Mouse (Mus musculus) bone marrow, adult 2 months (tissue): ENCODE data around the gene Ilf2.

ENCODE experiments used
- CTCF ChIP-seq: fragments of 200-500 bp; IDR thresholded peaks from 2 replicates; pipeline ENCODE4 v1.5.1; 2011; ENCODE audit warnings: low read length, control low read depth; ENCODE audit not compliant: control insufficient read depth, insufficient read depth
- POLR2A ChIP-seq: fragments of 200-500 bp; IDR thresholded peaks from 2 replicates; pipeline ENCODE4 v1.6.1; 2011; ENCODE audit warnings: low read depth, mild to moderate bottlenecking, control low read depth, low read length, borderline replicate concordance; ENCODE audit not compliant: control insufficient read depth

DNA sequence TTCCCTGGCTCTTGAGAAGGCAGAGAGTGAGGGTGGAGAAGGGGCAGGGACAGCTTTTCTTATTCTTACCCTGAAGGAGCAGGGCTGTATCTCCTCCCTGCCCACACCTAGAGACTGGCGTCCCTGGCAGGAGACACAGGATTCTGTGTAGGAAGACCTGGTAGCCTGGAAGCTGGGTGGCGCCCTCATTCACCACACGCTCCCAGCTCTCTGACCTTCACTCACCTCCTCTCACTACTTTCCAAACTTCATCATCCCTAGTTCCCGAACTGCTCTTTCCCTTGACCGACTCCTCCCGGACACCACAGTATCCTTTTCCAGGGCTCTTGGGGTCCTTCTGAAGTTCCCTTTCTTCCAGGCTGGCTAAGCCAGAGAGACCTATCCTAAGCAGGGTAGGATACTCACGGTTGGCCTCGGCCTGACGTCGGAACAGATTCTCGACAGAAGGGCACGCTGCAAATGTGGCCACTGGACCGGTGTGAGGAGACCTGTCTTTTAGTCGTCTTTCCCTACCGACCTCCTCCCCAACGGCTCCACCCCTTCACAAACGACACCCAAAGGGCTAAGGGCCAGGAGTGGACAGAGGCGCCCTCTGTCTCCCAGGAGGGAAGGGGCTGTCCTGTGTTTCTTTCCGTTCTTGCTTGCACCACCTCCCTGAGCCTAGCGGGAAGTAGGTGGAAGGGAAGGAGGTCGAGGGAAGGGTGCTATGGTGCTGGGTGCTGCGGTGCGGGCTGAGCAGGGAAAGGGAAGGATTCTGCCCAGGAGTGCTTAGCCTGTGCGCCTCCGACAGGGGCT lies 38.1 kb downstream of the Ilf2 start, which contains the start of the genes S100a1 and S100a13:
- TF ChIP-seq POLR2A: peak; percentile 40; the same call in 1 of the 2 replicates
- TF ChIP-seq CTCF: peak; percentile 12; the same call in 1 of the 2 replicates
